Mouse (Mus musculus) heart, postnatal 25 days (tissue): ENCODE measurements around the gene Col1a2. TPM values are rescaled to one million over a fixed set of nuclear protein-coding genes. Genes with fewer than 3 reads are reported as not detected.

ENCODE experiments used
- DNase-seq: peaks from one replicate; pipeline ENCODE4 v3.0.0; 2022; ENCODE audit warnings: low spot score
- intact Hi-C: fragments of 180-260 bp; cut with DNase I; formaldehyde crosslinking; loops from one replicate; pipeline ENCODE4 v1.15.1; 2025
- total RNA-seq, 2 experiments: library from RNA; stranded (reverse); gene quantifications; 2 replicates each; pipeline ENCODE4 v1.2.3; 2021

Gene Col1a2
- total RNA-seq, 2 experiments from 2014 or later, result 176 to 187 TPM

DNA sequence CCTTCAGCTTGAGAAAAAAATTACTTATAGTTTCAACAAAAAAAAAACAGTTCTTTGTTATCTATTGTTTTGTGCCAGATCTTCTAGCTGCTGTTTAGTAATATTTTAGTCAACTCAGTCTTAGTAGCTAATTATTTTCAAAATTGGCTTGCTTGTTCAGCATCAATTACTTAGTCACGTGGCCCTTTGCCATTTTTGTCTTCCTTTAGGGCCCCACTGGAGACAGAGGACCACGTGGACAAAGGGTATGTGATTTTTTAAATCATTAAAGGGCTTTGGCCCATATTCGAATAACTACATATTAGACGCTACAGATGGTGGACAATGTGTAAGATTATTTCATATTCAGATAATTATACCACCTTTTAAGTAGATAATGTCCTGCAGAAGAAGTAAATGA lies 4.8 kb downstream of the Col1a2 start:
- no peak for DNase-seq
- intact Hi-C loops, result no loop called here

DNA sequence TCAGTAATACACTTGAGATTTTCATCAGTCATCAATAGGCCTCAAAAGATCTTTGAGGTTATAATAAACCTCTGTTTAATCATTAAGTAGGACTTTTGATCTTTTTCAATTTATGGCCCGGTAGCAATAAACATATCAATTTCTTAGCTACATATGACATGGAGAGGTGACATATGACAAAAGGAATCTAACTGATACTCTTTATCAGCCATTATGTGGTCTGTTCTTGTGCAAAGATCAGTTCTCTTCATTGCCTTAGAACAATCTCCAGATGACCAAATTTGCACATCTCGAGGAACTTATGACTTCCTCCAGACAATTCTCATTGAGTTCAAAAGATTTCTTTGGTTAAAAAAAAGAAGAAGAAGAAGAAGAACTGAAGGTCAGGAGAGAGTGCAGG lies 10.1 kb downstream of the Col1a2 start:
- DNase-seq, result no peak
- intact Hi-C loops, result no loop called here

DNA sequence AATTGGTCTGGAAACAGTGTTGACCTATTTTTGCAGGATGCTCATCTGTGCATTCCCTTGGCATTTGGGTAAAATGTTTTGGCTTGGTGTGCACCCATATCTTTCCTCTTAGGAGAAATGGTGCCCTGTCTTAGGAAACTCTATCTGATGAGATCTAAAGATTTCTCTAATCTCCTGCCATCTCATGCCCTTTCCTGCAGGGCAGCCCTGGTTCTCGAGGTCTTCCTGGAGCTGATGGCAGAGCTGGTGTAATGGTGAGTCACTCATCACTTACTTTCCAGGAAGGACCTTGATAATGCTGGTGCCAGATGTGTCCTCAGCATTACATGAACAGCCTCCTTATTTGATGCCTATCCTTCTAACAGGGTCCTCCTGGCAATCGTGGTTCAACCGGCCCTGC lies 16.4 kb downstream of the Col1a2 start:
- no peak for DNase-seq
- intact Hi-C loops, result no loop called here

DNA sequence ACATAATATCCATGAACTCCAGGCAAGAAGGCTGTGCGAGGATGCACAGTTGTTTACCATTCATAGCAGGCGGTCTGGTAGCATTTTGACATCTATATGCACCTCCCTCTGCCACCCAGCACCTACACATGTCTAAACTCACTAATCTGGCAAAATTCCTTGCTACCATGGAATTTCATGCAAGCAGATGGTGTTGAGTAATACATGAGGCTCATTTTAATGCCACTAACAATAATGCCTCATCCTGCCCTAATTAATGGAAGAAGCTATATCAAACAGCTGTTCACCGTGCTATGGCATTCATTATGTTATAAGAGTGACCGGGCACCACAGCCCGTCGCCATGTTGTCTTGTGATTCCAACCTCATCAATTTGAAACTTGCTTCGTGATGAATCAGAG lies 23.8 kb downstream of the Col1a2 start:
- no peak for DNase-seq
- intact Hi-C loops, result no loop called here

DNA sequence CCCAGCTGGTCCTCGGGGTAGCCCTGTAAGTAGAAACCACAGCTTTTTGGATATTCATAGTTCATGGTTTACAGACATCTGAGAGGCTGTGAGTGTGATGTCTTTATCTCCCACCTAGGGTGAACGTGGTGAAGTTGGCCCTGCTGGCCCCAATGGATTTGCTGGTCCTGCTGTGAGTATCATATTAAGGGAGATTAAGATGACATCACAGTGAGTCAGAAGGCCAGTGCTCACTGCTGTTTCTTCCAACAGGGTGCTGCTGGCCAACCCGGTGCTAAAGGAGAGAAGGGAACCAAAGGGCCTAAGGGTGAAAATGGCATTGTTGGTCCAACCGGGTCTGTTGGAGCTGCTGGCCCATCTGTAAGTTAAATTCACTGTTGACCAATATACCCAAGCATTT lies 26.4 kb downstream of the Col1a2 start:
- intact Hi-C loops, result no loop called here
- no peak for DNase-seq

DNA sequence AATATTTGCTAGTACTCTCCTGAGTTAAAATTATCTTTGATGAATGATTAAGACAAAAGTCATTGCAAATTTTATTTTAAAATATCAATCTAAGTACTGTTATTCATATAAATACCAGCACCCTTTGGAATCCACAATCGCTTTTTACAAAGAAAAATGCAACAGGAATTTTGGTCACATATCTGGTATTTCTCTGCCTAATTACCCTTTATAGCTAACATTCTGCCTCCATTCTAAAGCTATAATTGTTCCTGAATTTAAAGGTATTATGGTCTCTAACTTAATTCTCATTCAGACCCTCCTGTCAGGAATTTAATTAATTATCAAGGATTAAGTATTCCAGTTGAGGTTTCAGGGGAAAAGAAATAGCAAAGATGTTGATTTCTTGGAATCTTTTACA lies 28.3 kb downstream of the Col1a2 start:
- no peak for DNase-seq
- intact Hi-C loops, result no loop called here

DNA sequence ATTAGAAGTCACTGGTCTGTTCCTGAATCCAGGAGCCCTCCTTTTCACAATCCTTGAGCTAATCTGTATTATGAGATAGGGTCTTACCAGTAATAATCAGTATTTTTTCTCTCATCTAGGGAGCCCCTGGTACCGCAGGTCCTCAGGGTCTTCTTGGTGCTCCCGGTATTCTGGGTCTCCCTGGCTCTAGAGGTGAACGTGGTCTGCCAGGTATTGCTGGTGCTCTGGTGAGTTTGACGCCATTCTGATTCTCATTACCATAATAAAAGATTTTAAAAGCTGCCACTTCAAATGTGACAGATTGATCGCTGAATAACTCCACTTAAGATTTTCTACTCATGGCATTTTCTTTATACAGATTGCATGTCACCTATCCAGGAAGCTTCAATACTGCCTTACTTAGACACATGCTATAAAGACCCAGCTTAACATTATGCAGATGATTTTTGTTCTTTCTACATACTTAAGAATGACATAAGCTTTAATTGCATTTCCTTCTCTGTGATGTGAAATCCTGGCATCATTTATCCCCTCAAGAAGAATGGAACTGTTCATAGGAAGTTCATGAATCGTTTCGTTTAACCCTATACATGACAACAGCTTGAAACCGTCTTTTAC lies 30.0 kb downstream of the Col1a2 start:
- intact Hi-C loops, result no loop called here
- DNase-seq, result no peak

DNA sequence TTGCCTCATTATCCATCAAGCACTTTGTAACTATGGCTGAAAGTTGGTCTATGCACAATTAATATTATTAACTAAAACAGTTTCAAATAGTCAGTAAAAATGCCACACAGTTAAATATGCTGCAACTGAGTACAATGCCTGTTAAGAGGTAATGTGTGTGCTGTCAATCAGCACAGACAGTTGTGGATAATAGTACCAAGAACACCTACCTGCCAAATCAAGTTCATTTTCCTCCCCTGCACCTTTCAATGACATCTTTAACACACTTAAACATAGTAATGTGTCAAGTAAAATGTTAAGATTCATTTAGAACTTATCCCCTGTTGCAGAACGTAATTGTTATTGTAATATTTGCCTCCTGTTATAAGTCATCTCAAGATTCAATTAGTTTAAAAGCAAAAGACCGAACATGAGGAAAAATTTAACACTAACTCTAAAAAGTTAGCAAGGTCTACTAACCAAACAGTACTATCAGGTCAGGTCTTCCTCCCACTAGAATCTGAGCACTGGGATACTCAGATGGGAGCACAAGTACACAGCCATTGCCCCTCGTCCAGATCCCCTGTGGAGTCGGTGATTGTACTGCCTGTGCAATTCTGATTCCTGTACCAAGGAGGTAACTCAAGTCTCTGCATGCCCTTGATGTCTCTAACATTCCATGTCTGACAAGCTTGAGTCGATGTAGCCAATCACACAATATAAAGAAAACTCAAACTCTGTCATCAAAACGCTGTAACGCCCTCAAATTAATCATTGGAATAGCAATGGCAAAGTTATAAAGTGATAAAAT lies 37.5 kb downstream of the Col1a2 start:
- DNase-seq, result no peak
- intact Hi-C loops, result loop anchor here (10.0 kb wide), 1 partner anchor 917 kb away; no protein-coding TSS in a partner anchor

DNA sequence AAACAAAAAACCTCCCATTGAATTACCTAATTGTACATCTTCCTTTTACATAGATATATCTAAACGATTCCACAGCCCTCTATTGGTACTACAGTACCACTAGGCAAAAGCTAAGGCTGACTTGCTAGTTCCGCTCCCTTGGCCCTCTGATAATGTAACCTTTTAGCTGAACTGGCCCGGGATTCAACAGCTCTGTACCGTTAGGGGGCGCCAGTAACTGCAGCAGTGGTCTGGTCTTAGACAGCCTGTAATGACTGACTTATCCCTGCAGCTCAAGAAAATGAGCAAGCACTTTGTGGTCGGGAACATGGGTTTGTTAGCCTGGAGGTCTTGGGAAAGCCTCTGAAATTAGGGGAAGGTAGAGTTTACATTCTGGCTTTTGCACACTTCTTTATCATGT lies 39.9 kb downstream of the Col1a2 start:
- intact Hi-C loops, result loop anchor here (2.0 to 10.0 kb wide), 2 partner anchors 634 to 920 kb away; no protein-coding TSS in a partner anchor
- no peak for DNase-seq

DNA sequence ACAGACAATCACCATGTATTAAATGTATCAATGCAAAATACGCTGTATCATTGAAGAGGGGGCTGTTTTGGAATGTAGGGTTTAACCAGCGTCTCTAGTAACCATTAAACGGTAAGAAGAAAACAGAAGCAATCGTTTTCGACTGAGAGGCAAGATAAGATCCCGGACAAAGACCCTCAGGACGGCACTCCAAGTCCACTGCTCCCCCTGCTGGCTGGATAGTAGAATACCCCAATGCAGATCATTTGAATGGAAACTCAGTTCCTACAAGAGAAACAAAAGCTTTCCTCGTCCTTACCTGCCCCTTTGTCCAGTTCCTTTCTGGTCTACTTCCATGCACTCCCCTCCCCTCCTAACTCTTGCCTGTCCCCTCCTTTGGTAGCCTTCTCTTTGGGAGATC lies 41.1 kb downstream of the Col1a2 start:
- intact Hi-C loops, result loop anchor here (1.0 to 10.0 kb wide), 5 partner anchors 131 to 1038 kb away; no protein-coding TSS in a partner anchor
- DNase-seq, result no peak

DNA sequence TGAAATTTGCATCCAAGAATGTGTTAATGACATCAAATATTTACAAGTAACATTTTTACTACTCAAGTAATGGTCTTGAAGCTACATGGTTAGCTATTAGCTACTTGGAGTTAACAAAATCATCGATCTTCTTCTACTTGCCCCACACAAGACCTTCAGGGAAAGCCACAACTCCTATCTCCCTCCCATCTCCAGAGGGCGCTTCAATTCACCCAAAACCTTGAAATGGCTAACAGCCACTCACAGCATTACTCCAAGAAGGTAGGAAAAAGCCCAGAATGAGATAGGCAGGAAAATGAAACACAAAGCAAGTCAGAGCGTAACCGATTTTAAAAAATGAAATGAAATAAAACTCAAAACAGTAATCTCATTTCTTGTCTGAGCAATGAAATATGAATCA lies 44.3 kb downstream of the Col1a2 start:
- intact Hi-C loops, result loop anchor here (5.0 to 10.0 kb wide), 3 partner anchors 853 to 1042 kb away; no protein-coding TSS in a partner anchor
- no peak for DNase-seq

DNA sequence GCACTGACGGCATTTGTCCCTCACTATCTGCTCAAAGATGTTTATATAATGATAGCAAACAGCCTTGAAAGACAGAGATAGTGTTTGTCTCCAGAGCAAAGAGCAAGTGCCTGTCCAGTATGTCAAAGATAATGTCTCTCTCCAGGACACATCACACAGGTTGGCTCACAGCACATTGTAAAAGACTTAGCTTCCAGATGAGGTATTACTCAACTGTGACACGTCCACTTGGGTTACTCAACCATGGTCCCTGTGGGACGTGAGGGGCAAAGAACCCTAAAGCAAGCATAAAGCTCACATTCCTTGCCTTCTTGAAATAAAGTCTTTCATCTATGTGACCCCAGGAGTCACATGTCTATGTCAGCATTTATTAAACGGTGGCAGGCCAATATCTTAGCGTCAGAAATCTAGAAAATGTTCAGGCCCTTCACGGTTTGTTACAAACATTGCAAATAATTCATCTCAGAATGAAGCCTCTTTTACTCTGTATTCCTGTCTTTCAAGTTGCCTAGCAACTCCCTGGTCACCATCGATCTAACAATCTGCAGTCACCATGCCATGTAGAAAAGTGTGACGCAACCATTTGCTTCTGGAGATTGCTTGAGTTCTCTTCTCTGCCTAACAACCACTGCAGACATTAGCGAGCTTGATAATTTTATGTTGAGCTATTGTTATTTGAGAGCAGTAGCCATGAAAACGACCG lies 45.4 kb downstream of the Col1a2 start:
- intact Hi-C loops, result loop anchor here (5.0 to 10.0 kb wide), 4 partner anchors 355 to 1043 kb away; partner anchors contain the start of gene Ppp1r9a
- DNase-seq, result no peak

DNA sequence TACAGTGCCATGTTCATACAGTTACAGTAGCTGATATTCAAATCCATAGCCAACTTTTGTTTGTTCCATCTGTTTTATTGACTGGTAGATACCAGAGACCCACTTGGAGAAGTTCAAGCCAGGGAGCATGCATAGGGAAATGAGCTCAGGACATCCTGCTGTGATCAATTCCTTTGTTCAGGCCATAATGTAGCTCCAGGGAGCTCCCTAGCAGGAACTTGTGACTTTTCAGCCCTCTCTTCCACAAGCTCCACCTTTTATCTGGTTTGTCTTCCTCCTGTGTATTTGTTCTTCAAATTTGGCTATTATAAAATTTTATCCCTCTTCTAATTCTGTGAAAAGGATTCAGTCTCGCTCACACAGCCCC lies 45.9 kb downstream of the Col1a2 start:
- DNase-seq, result no peak
- intact Hi-C loops, result loop anchor here (10.0 kb wide), 1 partner anchor 354 kb away; the partner anchor contains the start of gene Ppp1r9a

DNA sequence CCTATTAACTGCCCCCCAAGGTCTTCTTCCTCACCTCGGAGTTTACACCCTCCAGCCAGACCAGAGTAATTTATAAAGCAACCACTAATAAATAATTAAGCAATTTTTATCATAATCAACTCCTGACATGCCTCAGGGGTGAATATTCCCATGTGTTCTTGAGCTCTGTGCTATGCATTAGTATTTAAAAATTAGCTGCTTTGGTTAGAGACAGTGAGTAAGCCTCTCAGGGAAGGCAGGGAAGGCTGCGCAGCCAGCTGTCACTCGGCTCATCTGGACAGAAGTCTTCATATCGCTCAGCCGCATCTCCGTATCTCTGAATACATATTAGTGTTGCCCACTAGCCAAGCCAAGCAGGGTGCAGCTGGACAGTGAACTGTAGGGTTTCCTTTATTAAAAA lies 50.8 kb downstream of the Col1a2 start:
- intact Hi-C loops, result loop anchor here (5.0 to 10.0 kb wide), 2 partner anchors 349 to 827 kb away; partner anchors contain the start of genes Asb4 and Ppp1r9a
- no peak for DNase-seq

DNA sequence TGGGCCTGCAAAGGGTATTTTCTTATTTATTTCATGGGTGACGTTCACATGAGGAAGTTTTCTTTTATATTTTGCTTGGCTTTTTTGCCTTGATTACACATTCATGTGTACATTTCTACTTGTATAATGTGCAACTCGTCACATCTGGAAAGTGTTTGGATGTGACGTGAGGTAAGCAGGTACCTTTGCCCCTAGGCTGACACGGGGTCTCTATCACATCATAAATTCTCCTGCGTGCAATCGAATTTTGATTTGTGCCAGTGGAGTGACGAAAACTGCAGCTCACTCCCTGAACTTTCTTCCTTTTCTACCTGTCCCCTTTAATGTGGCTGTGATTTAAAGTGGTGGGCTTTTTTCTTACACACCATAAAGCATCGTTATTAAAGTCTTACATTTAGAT lies 52.5 kb downstream of the Col1a2 start:
- intact Hi-C loops, result loop anchor here (5.0 to 10.0 kb wide), 2 partner anchors 348 to 825 kb away; partner anchors contain the start of genes Asb4 and Ppp1r9a
- DNase-seq, result no peak

DNA sequence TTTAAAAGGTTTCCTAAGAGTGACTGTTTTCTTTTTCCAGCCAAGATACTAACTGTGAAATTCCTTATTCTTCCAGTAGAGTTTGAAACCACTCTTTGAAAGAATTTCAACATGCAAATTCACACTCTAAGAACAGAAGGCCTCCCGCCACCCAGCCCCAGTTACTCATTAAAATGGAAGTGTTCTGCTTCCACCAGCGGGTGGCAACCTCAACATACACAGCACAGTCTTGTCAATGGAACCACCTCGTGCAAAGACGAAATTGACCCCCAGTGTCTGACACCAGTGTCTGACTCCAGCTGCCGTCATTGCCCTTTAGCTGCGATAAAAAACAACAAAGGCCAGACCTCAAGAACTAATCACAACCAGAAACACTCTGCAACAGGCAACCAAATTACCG lies 53.1 kb downstream of the Col1a2 start:
- DNase-seq, result peak; percentile 8
- intact Hi-C loops, result loop anchor here (5.0 to 10.0 kb wide), 2 partner anchors 347 to 825 kb away; partner anchors contain the start of genes Asb4 and Ppp1r9a

DNA sequence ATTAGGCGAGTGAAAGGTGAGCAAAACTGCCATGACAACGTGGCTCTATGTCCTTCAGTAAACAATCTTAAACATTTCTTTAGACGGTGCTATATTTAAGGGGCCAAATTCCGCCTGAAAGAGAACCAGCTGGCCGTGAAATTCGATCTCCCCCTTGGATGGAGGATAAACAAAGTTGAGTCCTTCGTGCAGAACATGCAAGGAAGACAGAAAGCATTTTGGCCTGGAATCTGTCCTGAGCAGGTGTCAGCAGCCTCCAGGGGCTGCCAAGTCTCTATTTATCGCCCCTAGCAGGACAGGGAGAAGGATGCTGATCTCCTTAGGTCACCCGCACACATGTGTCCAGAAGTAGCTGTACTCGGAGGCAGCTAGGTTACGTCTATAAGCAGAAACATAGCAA lies 56.5 kb downstream of the Col1a2 start:
- DNase-seq, result no peak
- intact Hi-C loops, result no loop called here

DNA sequence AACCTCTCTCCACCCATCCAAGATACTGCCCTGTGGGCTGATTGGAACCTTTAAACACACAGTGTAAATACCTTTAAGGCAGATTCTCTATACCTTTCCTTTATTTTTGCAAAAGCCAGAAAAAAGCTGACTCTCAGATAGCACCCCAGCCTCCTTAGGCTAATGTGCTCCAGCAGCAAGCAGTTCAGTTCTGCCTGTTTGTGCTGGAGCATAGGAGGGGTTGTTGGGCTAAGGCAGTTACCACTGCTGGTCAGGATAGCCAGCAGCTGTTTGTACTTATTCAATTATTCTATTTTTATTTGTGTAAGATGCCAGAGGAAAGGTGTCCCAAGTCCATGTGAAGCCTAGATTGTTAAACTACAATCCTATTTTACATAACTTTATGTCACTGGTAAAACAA lies 57.0 kb downstream of the Col1a2 start:
- DNase-seq, result no peak
- intact Hi-C loops, result no loop called here

DNA sequence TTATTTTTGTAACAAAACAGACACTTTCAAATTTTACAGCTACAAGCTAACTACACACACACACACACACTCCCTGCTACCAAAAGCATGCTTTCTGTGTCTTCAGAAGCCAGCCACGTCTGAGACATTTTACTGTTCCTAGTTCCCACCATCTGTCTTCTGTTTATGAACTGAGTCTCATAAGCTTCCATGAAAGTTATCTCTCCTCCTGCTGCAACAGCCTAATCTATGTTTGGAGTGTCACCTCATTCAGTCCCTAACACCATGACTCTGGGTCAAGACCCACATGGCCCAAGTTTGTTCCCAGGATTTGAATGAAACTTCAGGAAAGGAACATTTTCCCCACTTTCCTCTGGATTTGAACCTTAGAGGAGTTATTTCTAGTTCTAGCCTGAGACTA lies 57.8 kb downstream of the Col1a2 start:
- intact Hi-C loops, result no loop called here
- no peak for DNase-seq

DNA sequence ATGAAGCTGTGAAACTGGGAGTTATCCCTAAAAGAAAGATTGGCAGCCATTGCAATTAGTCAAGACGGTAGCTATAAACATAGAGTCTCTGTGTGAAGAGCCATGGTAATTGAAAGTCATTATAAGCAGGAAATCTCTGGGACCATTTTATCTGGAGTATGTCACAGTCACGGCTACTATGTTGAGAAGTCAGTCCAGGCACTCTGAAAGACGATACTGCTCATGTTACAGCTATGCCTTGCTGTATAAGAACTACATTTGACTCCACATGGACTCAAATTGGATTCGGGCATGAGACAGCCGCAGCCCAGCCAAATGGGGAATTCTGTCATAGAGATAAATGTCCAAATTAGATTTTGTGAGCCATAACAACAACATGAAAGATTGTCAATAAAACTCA lies 58.9 kb downstream of the Col1a2 start:
- intact Hi-C loops, result no loop called here
- DNase-seq, result no peak

DNA sequence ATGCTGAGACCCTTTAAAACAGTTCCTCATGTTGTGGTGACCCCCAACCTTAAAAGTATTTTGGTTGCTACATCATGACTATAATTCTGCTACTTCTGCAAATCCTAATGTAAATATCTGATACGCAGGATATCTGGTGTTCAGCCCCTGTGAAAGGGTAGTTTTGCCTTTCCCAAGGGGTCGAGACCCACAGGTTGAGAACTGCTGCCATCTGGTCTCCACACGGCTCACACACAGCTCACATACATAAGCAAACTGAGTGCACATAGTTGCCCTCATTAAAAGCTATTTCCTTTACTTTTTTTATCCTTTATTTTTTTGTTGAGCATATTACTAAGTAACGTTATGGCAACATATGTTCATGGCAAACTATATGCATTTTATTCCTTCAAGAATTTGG lies 65.8 kb downstream of the Col1a2 start:
- intact Hi-C loops, result no loop called here
- no peak for DNase-seq
